Mouse (Mus musculus): ENCODE measurements at regions not wholly inside any gene's neighbourhood (a gene's known extent, or its start where the extent isn't known, plus 50 kb on each side); places are given as distances from the start of the nearest gene placed in this dataset.

- no peak overlapping the region for H3K4me3 ChIP-seq (ENCODE audit: insufficient read depth, low read depth, low read length)
- WGBS: 76% methylated on average over 2 of the region's 2 CpGs
These were observed 55.2 kb upstream of the Rcn1 start for GRCm38 (mm10) chr2:105454353-105454752.

GRCm38 (mm10) chr2:105454836-105455235, 55.7 kb upstream of the Rcn1 start:
- no peaks in the 10 kb centered on the region for H3K4me1 ChIP-seq (ENCODE audit: control insufficient read depth, insufficient read depth, low read length)
- no peak for TF ChIP-seq POLR2A (IDR thresholded peaks at IDR 0.05; ENCODE audit: insufficient read depth, low read depth, low read length)
- no peak for TF ChIP-seq CTCF (IDR thresholded peaks at IDR 0.05; ENCODE audit: insufficient read depth, low read depth, low read length)
- no peak overlapping the region for H3K27ac ChIP-seq (ENCODE audit: insufficient read depth, low read depth, low read length)
- H3K4me3 ChIP-seq (ENCODE audit: insufficient read depth, low read depth, low read length): no peak overlapping the region

More at GRCm38 (mm10) chr2:105454353-105454752, 55.2 kb upstream of the Rcn1 start:
- Histone ChIP-seq H3K4me1 (ENCODE audit: control insufficient read depth, insufficient read depth, low read length) (no peaks in the 10 kb centered on the region), H3K27ac (ENCODE audit: insufficient read depth, low read depth, low read length) (no peak overlapping the region)
- TF ChIP-seq CTCF (IDR thresholded peaks at IDR 0.05; ENCODE audit: insufficient read depth, low read depth, low read length) (no peak), POLR2A (IDR thresholded peaks at IDR 0.05; ENCODE audit: insufficient read depth, low read depth, low read length) (no peak)

- H3K4me3 ChIP-seq (ENCODE audit: insufficient read depth, low read depth, low read length): no peak overlapping the region
- 88% methylated on average over 4 of the region's 4 CpGs for WGBS
- H3K4me1 ChIP-seq (ENCODE audit: control insufficient read depth, insufficient read depth, low read length): no peaks in the 10 kb centered on the region
- no peak for TF ChIP-seq POLR2A (IDR thresholded peaks at IDR 0.05; ENCODE audit: insufficient read depth, low read depth, low read length)
- TF ChIP-seq CTCF (IDR thresholded peaks at IDR 0.05; ENCODE audit: insufficient read depth, low read depth, low read length): no peak
- no peak overlapping the region for H3K27ac ChIP-seq (ENCODE audit: insufficient read depth, low read depth, low read length)
These were observed 59.5 kb upstream of the Rcn1 start for GRCm38 (mm10) chr2:105458643-105459042.

- Histone ChIP-seq H3K4me1 (ENCODE audit: control insufficient read depth, insufficient read depth, low read length) (no peaks in the 10 kb centered on the region), H3K4me3 (ENCODE audit: insufficient read depth, low read depth, low read length) (no peak overlapping the region), H3K27ac (ENCODE audit: insufficient read depth, low read depth, low read length) (no peak overlapping the region)
- 76% methylated on average over 9 of the region's 9 CpGs for WGBS
- TF ChIP-seq CTCF (IDR thresholded peaks at IDR 0.05; ENCODE audit: insufficient read depth, low read depth, low read length) (no peak), POLR2A (IDR thresholded peaks at IDR 0.05; ENCODE audit: insufficient read depth, low read depth, low read length) (no peak)
These were observed 60.4 kb upstream of the Rcn1 start for GRCm38 (mm10) chr2:105459512-105459911.

GRCm38 (mm10) chr2:105465630-105466029, 66.5 kb upstream of the Rcn1 start:
- WGBS: 80% methylated on average over 6 of the region's 6 CpGs
- TF ChIP-seq POLR2A (IDR thresholded peaks at IDR 0.05; ENCODE audit: insufficient read depth, low read depth, low read length): no peak
- TF ChIP-seq CTCF (IDR thresholded peaks at IDR 0.05; ENCODE audit: insufficient read depth, low read depth, low read length): no peak
- Histone ChIP-seq H3K4me3 (ENCODE audit: insufficient read depth, low read depth, low read length) (no peak overlapping the region), H3K4me1 (ENCODE audit: control insufficient read depth, insufficient read depth, low read length) (no peaks in the 10 kb centered on the region), H3K27ac (ENCODE audit: insufficient read depth, low read depth, low read length) (no peak overlapping the region)

- Histone ChIP-seq H3K27ac (ENCODE audit: insufficient read depth, low read depth, low read length) (no peak overlapping the region), H3K4me1 (ENCODE audit: control insufficient read depth, insufficient read depth, low read length) (no peaks in the 10 kb centered on the region), H3K4me3 (ENCODE audit: insufficient read depth, low read depth, low read length) (no peak overlapping the region)
- 26% methylated on average over 5 of the region's 5 CpGs for WGBS
- TF ChIP-seq CTCF (IDR thresholded peaks at IDR 0.05; ENCODE audit: insufficient read depth, low read depth, low read length) (no peak), POLR2A (IDR thresholded peaks at IDR 0.05; ENCODE audit: insufficient read depth, low read depth, low read length) (no peak)
These were observed 69.8 kb upstream of the Rcn1 start for GRCm38 (mm10) chr2:105468930-105469329.

- TF ChIP-seq CTCF (IDR thresholded peaks at IDR 0.05; ENCODE audit: insufficient read depth, low read depth, low read length) (no peak), POLR2A (IDR thresholded peaks at IDR 0.05; ENCODE audit: insufficient read depth, low read depth, low read length) (no peak)
- 88% methylated on average over 7 of the region's 7 CpGs for WGBS
- no peaks in the 10 kb centered on the region for H3K4me1 ChIP-seq (ENCODE audit: control insufficient read depth, insufficient read depth, low read length)
These were observed 77.0 kb upstream of the Rcn1 start for GRCm38 (mm10) chr2:105476028-105476677.

GRCm38 (mm10) chr2:105481990-105482592, 83.0 kb upstream of the Rcn1 start:
- no peak overlapping the region for H3K27ac ChIP-seq (ENCODE audit: insufficient read depth, low read depth, low read length)
- H3K4me1 ChIP-seq (ENCODE audit: control insufficient read depth, insufficient read depth, low read length): peaks cover 3% of the 10 kb centered on the region
- WGBS: 54% methylated on average over 11 of the region's 11 CpGs
- TF ChIP-seq POLR2A (IDR thresholded peaks at IDR 0.05; ENCODE audit: insufficient read depth, low read depth, low read length): no peak
- no peak for TF ChIP-seq CTCF (IDR thresholded peaks at IDR 0.05; ENCODE audit: insufficient read depth, low read depth, low read length)
- no peak overlapping the region for H3K4me3 ChIP-seq (ENCODE audit: insufficient read depth, low read depth, low read length)

More at GRCm38 (mm10) chr2:105476028-105476677, 77.0 kb upstream of the Rcn1 start:
- Histone ChIP-seq H3K4me3 (ENCODE audit: insufficient read depth, low read depth, low read length) (no peak overlapping the region), H3K27ac (ENCODE audit: insufficient read depth, low read depth, low read length) (no peak overlapping the region)

- Histone ChIP-seq H3K4me3 (ENCODE audit: insufficient read depth, low read depth, low read length) (no peak overlapping the region), H3K27ac (ENCODE audit: insufficient read depth, low read depth, low read length) (no peak overlapping the region), H3K4me1 (ENCODE audit: control insufficient read depth, insufficient read depth, low read length) (peaks cover 3% of the 10 kb centered on the region)
- no peak for TF ChIP-seq POLR2A (IDR thresholded peaks at IDR 0.05; ENCODE audit: insufficient read depth, low read depth, low read length)
- TF ChIP-seq CTCF (IDR thresholded peaks at IDR 0.05; ENCODE audit: insufficient read depth, low read depth, low read length): no peak
- WGBS: 54% methylated on average over 3 of the region's 3 CpGs
These were observed 85.4 kb upstream of the Rcn1 start for GRCm38 (mm10) chr2:105484496-105484895.

Data from olfactory bulb, adult 2 months (tissue).